Mouse (Mus musculus): ENCODE data around the gene Fam163b.
A peak's percentile ranks its signal among the peaks of the same experiment; 100 is the strongest.

Fam163b gene

DNA sequence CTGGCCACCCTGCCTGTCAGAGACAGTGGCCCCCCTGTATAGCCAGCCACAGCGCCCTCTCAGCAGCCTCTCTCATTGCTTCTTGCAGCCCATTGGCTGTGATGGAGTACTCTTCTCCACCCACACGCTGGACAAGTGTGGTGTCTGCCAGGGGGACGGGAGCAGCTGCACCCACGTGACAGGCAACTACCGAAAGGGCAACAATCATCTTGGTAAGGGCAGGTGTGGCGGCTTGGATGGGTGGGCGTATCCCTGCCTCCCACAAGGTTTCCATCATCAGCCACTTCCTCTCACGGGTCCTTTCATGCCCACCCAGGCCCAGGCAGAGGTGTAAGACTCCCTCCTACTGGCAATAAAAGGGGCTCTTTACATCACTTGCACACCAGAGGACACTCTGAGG lies 57.3 kb downstream of the Fam163b start:
- no peak for DNase-seq

DNA sequence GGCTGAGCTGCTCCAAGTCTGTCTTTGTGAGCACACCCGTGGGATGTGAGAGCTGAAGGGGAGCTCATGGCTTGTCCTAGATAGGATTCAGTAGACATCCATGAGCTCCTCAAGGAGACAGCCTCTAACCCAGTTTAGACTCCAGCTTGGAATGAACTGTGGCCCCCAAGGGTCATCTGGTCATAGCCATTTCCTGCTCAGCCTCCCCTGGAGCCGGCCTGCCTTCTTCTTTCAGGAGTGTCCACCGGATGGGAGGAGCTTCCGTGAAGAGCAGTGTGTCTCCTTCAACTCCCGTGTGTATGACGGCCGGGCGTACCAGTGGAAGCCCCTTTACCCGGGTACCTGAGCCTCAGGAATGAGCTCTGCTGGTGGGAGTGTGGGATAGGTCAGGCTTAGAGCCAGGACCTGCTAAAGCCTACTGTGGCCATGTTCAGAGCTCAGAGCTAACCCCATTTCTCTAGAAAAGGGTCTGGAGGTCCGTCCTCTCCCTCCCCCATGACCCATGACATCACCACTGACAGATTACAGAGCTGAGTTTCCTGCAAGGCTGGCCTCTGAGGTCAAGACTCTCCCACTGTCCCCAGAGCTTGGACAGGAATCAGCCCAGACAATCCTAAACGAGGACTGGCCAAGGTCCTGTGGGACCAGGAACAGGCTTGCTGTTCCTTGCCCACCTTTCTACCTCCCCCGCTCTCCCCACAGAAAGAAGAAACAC lies 58.4 kb downstream of the Fam163b start:
- no peak for DNase-seq

DNA sequence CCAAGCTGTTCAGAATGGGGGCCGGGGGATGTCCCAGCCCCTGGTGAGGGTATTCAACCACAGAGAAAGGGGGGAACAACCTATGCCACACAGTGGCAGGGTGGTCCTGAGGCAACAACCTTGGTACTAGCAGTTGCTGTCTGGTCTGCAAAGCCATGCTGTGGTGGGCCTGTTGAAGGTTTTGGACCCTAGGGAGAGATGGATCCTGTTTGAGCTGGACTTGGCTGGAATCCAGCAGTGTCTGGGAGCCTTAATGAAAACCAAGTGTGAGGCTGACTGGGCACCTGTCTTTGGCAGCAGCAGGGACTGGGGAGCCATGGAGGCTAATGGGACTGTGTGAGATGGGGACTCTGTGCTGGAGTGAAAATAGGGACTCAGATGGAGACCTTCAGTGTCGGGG lies 62.6 kb downstream of the Fam163b start:
- no peak for DNase-seq

DNA sequence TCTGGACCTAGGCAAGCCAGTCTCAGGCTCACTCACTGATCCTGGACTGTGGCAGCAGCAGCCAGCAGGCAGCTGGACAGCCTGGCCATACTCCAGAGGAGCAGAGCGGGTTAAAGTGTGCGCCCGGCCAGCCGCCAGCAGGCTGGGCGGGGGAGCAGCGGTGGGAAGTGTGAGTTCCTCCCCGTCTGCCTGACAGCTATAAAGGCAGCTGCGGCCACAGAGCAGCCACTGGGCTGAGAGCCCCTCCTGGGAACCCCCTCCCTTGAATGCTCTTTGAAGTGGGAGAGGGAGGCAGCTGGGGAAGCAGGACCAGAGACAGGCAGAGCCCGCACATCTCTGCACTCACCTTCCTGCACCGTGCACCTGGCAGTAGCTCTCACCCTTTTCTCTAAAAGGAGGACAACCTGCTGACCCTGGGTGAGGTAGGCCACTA lies 63.1 kb downstream of the Fam163b start, which contains the start of gene Adamtsl2:
Gene Adamtsl2, plus strand, starts transcription at position 228 of the 433 bp plus-strand sequence.
- no peak for DNase-seq

DNA sequence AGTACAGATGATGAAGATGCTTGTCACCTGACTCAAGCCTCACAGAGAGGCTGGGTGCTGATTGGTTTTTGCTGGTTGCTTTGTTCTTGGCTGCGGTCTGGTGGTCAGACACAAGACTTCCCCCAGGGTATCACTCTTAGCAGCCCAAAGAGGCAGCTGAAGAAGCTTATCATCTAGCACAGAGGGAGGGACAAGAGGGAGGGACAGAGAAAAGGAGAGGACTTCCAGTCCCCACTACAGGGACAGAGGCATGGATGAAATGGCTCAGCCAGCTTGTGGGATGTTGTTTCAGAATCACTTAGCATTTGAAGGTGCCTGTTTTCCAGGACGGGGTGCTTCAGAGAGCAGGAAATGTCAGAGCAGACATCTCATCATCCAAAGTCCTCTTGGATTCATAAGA lies 64.0 kb downstream of the Fam163b start:
- DNase-seq: no peak

DNA sequence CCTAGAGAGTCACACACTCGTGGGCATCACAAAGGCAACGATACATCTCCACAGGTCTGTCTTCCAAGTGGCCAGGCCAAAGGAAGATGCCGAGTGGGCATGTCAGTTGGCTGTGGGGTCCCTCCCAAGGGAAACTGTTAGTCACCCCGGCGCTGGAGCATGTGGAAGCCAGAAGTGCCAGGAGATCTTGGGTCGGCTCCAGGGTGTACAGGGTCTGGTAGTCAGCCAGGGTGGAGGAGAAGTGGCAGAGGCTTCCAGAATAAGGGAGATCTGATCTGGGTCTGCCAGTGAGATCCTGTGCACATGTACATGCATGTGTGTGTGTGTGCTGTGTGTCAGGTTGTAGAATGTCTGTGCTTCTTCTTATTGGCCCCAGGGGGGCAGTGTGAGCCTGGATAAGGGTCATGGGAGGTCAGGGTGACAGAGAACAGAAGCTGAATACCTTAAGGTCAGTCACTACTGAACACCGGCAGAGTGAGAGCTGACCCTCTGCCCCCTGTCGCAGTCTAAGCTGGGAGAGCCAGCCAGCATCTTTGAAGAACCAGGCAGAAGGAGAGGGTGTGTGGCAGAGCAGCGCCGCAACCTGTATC lies 64.5 kb downstream of the Fam163b start:
- no peak for DNase-seq

DNA sequence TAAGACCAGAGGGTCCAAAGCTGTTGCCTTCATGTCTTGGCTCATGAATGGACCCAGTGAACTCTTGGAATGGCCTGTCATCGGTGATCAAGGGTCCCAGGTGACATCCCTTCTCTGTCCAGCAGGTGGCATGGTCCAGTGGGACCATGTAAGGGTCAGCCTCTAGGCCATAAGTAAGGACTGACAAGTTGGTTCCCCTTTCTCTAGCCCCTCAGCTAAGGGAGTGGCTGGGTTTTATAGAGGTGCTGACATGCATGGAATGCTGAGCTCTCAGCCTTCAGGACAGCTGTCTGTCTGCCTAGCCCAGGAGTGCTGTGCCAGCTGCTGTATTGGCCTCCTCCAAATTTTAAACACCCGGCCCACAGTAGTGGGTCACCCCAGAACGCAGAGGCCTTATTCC lies 66.8 kb downstream of the Fam163b start:
- DNase-seq: peak; percentile 46

DNA sequence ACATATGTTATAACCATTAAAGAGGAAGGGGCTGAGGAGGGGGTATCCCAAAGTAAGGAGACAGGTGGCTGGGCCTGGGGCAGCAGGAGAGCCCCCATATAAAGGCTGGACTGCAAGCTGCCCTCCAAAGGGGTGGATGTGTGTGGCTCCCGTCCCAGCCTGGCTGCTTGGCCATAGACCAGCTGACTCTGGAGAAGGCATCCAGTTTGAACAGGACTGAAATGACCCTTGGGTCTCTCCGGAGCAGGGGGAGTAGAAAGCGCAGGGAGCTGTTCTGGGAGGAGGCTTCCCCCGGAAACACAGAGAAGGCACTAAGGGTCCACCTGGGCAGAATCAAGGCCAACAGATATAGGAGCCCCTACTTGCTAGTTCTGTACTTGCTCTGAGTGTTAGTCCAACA lies 67.5 kb downstream of the Fam163b start:
- no peak for DNase-seq

DNA sequence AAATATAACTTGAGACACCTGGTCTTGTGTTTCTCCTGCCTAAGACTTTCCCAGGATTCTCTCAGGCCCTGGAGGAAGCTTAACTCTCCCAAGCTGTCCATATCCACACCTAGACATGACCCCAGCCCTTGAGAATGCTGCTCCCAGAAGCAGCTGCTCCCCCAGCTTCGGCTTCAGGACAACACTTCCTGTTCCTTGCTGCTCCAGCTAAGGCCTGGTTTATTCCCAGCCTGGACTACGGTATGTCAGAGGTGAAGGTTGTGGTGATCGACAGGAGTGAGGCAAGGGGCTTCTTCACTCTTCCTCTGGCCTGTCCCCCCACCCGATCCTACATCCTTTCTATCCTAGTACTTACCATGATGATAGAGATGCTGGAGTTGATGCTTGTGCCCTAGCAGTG lies 68.9 kb downstream of the Fam163b start:
- DNase-seq: no peak

DNA sequence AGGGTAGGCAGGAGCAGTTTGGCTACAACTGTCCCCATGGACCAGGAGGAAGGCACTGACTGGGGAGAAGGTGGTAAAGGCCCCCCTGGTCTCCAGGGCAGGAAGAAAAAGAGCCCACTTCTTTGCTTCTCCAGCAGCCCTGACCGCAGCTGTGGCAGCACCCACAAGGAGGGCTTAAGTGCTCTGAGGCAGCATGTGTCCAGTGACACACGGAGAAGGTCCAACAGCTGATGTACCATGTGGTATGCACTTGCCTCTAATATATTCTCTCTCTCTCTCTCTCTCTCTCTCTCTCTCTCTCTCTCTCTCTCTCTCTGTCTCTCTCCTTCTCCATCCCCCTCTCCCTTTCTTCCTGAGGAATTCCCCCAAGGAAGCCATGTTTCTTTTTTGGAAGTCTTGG lies 70.3 kb downstream of the Fam163b start, which contains the start of gene Mymk:
Gene Mymk, minus strand, starts transcription at position 202 of the 400 bp plus-strand sequence.
- DNase-seq: no peak

DNA sequence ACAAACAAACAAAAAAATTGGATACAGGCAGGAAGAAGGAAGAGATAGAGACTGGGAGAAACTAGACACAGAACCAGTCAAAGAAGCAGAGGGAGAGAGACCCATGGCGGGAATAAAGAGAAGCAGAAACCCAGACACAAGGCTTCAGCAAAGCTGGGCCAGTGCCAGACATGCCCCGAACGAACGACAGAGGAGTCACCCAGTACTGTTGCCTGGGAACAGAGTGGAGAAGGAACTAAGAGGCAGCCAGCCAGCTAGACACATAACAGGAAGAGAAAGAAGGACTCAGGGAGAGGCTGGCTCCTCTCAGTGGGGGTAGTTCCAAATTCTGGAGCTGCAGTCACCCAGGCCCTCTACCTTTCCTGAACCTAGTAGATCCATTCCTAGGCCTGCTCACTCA lies 71.2 kb downstream of the Fam163b start:
- DNase-seq: no peak

DNA sequence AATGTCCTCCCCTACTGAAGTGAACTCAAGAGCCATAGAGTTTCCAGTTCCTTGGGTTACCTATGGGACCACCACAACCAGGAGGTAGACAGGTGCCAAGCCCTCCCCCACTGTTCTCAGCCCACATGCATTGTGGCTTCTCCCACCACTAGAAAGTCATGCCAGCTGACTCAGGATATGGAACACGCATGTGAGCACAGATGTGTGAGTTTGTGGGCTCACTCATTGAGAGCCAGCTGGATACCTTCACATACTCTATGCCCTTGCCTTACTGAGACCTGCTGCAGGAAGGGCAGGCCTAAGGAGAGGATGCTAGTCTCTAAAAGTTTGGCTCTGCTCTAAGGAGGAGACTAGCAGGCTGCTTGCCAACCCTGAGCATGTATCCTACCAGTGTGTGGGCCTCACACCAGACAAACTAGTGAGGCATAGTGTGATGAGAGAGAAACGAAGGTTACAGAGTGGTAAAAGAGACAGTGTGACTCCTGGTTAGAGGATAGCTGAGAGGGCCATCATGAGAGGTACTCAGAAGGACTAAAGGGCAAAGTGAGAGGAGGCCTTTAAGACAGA lies 72.0 kb downstream of the Fam163b start:
- no peak for DNase-seq

DNA sequence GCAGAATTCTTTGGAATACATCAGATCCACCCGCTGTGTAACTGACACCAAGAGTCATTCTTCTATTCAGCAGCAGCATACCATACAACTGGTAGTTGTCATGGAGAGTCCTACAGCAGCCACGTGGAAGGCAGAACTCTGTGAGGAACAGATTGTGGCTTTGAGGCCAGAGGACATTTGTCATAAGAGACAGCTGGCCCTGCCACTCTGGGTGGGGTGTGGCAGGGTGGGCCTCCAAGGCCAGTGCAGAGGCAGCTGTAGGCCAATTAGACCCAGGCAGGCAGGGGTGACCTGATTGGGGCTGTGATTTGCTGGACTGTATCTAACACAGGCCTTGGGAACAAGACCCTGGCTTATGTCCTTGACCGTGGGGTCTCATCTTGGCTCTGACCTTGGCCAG lies 72.6 kb downstream of the Fam163b start:
- DNase-seq: no peak

DNA sequence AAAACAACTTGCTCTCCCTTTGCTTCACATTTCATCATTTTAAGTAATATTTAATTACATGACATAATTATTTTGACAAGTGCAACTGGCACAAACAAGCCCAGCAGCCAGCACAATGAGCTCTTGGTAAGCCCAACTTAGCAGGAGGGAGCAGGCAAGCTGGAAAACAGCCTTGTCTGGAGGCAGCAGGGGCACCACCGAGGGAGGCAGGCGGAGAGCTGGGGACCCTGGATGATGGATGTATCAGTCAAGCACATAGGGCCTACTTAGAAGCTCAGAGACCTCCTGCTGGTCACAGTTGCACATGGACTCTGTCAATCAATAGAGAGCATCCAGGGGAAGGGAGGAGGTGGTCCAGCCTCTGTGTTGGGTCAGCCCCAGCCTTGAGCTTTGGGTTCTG lies 74.3 kb downstream of the Fam163b start:
- DNase-seq: no peak

DNA sequence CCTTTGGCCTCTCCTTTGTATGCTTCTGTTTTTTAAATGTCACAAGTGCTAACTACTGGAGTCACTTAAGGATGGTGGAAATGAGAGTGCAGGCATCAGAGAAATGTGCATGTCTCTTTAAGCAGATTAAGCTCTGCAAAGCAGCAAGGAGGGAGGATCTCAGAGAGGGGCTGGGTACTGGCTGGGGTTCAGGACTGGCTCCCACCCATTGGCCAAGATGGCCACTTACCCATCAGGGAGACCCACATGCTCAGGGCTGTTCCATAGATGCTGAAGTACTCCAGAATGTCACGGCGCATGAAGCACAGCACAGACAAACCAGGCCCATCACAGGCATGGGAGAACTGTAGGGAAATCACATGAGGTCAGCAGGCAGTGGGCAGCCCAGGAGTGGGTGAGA lies 75.2 kb downstream of the Fam163b start:
- DNase-seq: no peak
